Mouse (Mus musculus) lung, postnatal 0 days (tissue): ENCODE results near the gene Mrpl14. TPM values are rescaled to one million over a fixed set of nuclear protein-coding genes. Genes with fewer than 3 reads are reported as not detected.
A peak's percentile ranks its signal among the peaks of the same experiment; 100 is the strongest.

Source experiments
- ATAC-seq: fragments of 200-750 bp; cut with Nextera tagmentation; 2 replicates; pipeline ENCODE4 v1.8.0; 2017; ENCODE audit warnings: moderate library complexity
- DNase-seq: peaks from one replicate; pipeline ENCODE4 v3.0.0-alpha.2; 2016; ENCODE audit warnings: low spot score
- H3K27ac ChIP-seq: fragments of 300-500 bp; sonication (generic); 2 replicates; pipeline ENCODE4 v1.5.1; 2014; ENCODE audit warnings: antibody characterized with exemption, mild to moderate bottlenecking, low read length, mixed read lengths
- H3K27me3 ChIP-seq: fragments of 300-500 bp; sonication (generic); replicated peaks from 2 replicates; pipeline ENCODE4 v1.6.1; 2014; ENCODE audit warnings: low read length, mixed read lengths; ENCODE audit not compliant: insufficient read depth
- H3K36me3 ChIP-seq: fragments of 300-500 bp; sonication (generic); 2 replicates; pipeline ENCODE4 v1.6.1; 2014; ENCODE audit warnings: low read length, mixed read lengths; ENCODE audit not compliant: insufficient read depth
- H3K4me1 ChIP-seq: fragments of 300-500 bp; sonication (generic); 2 replicates; pipeline ENCODE4 v1.6.1; 2014; ENCODE audit warnings: antibody characterized with exemption, low read depth, low read length, mixed read lengths; ENCODE audit not compliant: insufficient read depth
- H3K4me2 ChIP-seq: fragments of 300-500 bp; sonication (generic); replicated peaks from 2 replicates; pipeline ENCODE4 v1.6.1; 2014; ENCODE audit warnings: low read depth, mild to moderate bottlenecking, low read length, moderate library complexity, mixed read lengths
- H3K4me3 ChIP-seq: fragments of 300-500 bp; sonication (generic); 2 replicates; pipeline ENCODE4 v1.5.1; 2014; ENCODE audit warnings: low read depth, low read length
- H3K9ac ChIP-seq: fragments of 300-500 bp; sonication (generic); replicated peaks from 2 replicates; pipeline ENCODE4 v1.6.1; 2014; ENCODE audit warnings: low read depth, mild to moderate bottlenecking
- H3K9me3 ChIP-seq: fragments of 300-500 bp; sonication (generic); 2 replicates; pipeline ENCODE4 v1.6.1; 2016; ENCODE audit warnings: low read length, mixed read lengths
- CTCF ChIP-seq: IDR thresholded peaks from 2 replicates; pipeline ENCODE4 v1.5.1; 2016; ENCODE audit warnings: antibody characterized with exemption, mild to moderate bottlenecking
- EP300 ChIP-seq: IDR thresholded peaks from 2 replicates; pipeline ENCODE4 v1.6.1; 2016; ENCODE audit warnings: antibody characterized with exemption, mild to moderate bottlenecking, control low read depth
- WGBS: fragments of 180-500 bp; shearing (Covaris S2); extraction: QIAGEN DNeasy Blood & Tissue Kit; methylation state at CpG from one replicate; pipeline ENCODE4 v1.1.7; 2014; 5-methylcytosine and 5-hydroxymethylcytosine counted together
- polyA plus RNA-seq: library from polyadenylated mRNA; unstranded; fragments of >200 nt; fragmentation: Nextera tagmentation; extraction: Ambion mirVana; gene quantifications from 2 replicates; pipeline ENCODE4 v1.2.1, GENCODE M21; 2015

The Mrpl14 gene
- polyA plus RNA-seq, 1 experiment from 2014 or later: 234 TPM

GRCm38 (mm10) chr17:45667986-45668385 lies 18.1 kb upstream of the Mrpl14 start:
- Histone ChIP-seq H3K9ac (no peak overlapping the region), H3K27ac (no peak overlapping the region), H3K36me3 (peaks cover 29% of the 10 kb centered on the region), H3K4me1 (no peaks in the 10 kb centered on the region), H3K27me3 (no peaks in the 10 kb centered on the region), H3K4me2 (no peak overlapping the region), H3K4me3 (no peak overlapping the region), H3K9me3 (no peaks in the 10 kb centered on the region)
- no peak for ATAC-seq
- TF ChIP-seq CTCF: no peak
- no peak for TF ChIP-seq EP300
- no peak for DNase-seq
- WGBS: 85% methylated on average over 10 of the region's 10 CpGs

GRCm38 (mm10) chr17:45671821-45672220 lies 14.3 kb upstream of the Mrpl14 start:
- H3K27ac ChIP-seq: no peak overlapping the region
- ATAC-seq (0 out of 2 replicates have a peak, but pooled peaks have one; percentile 25), DNase-seq (no peak)
- no peak overlapping the region for H3K4me3 ChIP-seq
- no peaks in the 10 kb centered on the region for H3K27me3 ChIP-seq
- H3K4me2 ChIP-seq: no peak overlapping the region
- H3K36me3 ChIP-seq: peaks cover 33% of the 10 kb centered on the region
- no peaks in the 10 kb centered on the region for H3K9me3 ChIP-seq
- WGBS: 92% methylated on average over 1 of the region's 1 CpGs
- no peaks in the 10 kb centered on the region for H3K4me1 ChIP-seq
- TF ChIP-seq CTCF (peak; percentile 61), EP300 (no peak)
- H3K9ac ChIP-seq: no peak overlapping the region

- H3K4me2 ChIP-seq: no peak overlapping the region
- H3K9ac ChIP-seq: no peak overlapping the region
- H3K9me3 ChIP-seq: no peaks in the 10 kb centered on the region
- no peaks in the 10 kb centered on the region for H3K27me3 ChIP-seq
- ATAC-seq: no peak
- no peak overlapping the region for H3K4me3 ChIP-seq
- WGBS: 78% methylated on average over 2 of the region's 2 CpGs
- H3K36me3 ChIP-seq: peaks cover 29% of the 10 kb centered on the region
- no peaks in the 10 kb centered on the region for H3K4me1 ChIP-seq
- DNase-seq: no peak
- H3K27ac ChIP-seq: no peak overlapping the region
- TF ChIP-seq CTCF (no peak), EP300 (no peak)
Observed at GRCm38 (mm10) chr17:45672598-45672997, 13.5 kb upstream of the Mrpl14 start.

- no peak for DNase-seq
Observed at GRCm38 (mm10) chr17:45678106-45678505, 8.0 kb upstream of the Mrpl14 start.

GRCm38 (mm10) chr17:45680391-45680980 lies 5.6 kb upstream of the Mrpl14 start:
- peaks cover 9% of the 10 kb centered on the region for H3K4me1 ChIP-seq
- DNase-seq (peak; percentile 83), ATAC-seq (peak; percentile 79)
- WGBS: 49% methylated on average over 8 of the region's 8 CpGs
- H3K36me3 ChIP-seq: peaks cover 5% of the 10 kb centered on the region
- no peak overlapping the region for H3K4me3 ChIP-seq
- TF ChIP-seq EP300 (no peak), CTCF (no peak)
- H3K4me2 ChIP-seq: peak overlapping the region; percentile 23; the same call in 1 of the 2 replicates
- H3K27me3 ChIP-seq: no peaks in the 10 kb centered on the region
- H3K9me3 ChIP-seq: no peaks in the 10 kb centered on the region
- H3K9ac ChIP-seq: no peak overlapping the region
- peak overlapping the region; percentile 52; the same call in 1 of the 2 replicates for H3K27ac ChIP-seq

More at GRCm38 (mm10) chr17:45678106-45678505, 8.0 kb upstream of the Mrpl14 start:
- Histone ChIP-seq H3K36me3 (peaks cover 13% of the 10 kb centered on the region), H3K27ac (no peak overlapping the region), H3K4me1 (no peaks in the 10 kb centered on the region; the same call in 1 of the 2 replicates), H3K9me3 (no peaks in the 10 kb centered on the region), H3K9ac (no peak overlapping the region), H3K4me2 (no peak overlapping the region), H3K4me3 (no peak overlapping the region), H3K27me3 (no peaks in the 10 kb centered on the region)
- TF ChIP-seq CTCF (peak; percentile 92), EP300 (no peak)
- 27% methylated on average over 7 of the region's 7 CpGs for WGBS
- 0 out of 2 replicates have a peak, but pooled peaks have one; percentile 9 for ATAC-seq

GRCm38 (mm10) chr17:45681588-45681987 lies 4.5 kb upstream of the Mrpl14 start:
- DNase-seq (no peak), ATAC-seq (no peak)
- Histone ChIP-seq H3K27ac (no peak overlapping the region), H3K36me3 (peaks cover 5% of the 10 kb centered on the region), H3K9me3 (no peaks in the 10 kb centered on the region), H3K4me2 (no peak overlapping the region), H3K9ac (no peak overlapping the region), H3K4me3 (no peak overlapping the region), H3K27me3 (no peaks in the 10 kb centered on the region), H3K4me1 (peaks cover 9% of the 10 kb centered on the region)
- WGBS: 94% methylated on average over 1 of the region's 1 CpGs
- TF ChIP-seq EP300 (no peak), CTCF (peak; percentile 63)
